Mouse (Mus musculus) embryonic facial prominence, embryonic 13.5 days (tissue): ENCODE data around the gene Pramef25. TPM values are rescaled to one million over a fixed set of nuclear protein-coding genes. Genes with fewer than 3 reads are reported as not detected.
"Not testable (repeated sequence)": the region's sequence is repeated elsewhere in the genome, so short reads cannot be mapped to it uniquely, and the experiment has no call there.

Experiments
- ATAC-seq: fragments of 200-750 bp; cut with Nextera tagmentation; 2 replicates; pipeline ENCODE4 v1.8.0; 2017; ENCODE audit warnings: low read depth; ENCODE audit not compliant: insufficient number of reproducible peaks, insufficient read depth, low FRiP score, low TSS enrichment
- H3K27ac ChIP-seq: fragments of 300-500 bp; sonication (generic); 2 replicates; pipeline ENCODE4 v1.5.1; 2015; ENCODE audit warnings: moderate library complexity, mild to moderate bottlenecking, inconsistent platforms
- H3K27me3 ChIP-seq: fragments of 300-500 bp; sonication (generic); 2 replicates; pipeline ENCODE4 v1.6.1; 2015; ENCODE audit warnings: mild to moderate bottlenecking, inconsistent platforms
- H3K36me3 ChIP-seq: fragments of 300-500 bp; sonication (generic); 2 replicates; pipeline ENCODE4 v1.6.1; 2015; ENCODE audit warnings: mild to moderate bottlenecking, inconsistent platforms
- H3K4me1 ChIP-seq: fragments of 300-500 bp; sonication (generic); 2 replicates; pipeline ENCODE4 v1.6.1; 2015; ENCODE audit warnings: inconsistent platforms
- H3K4me2 ChIP-seq: fragments of 300-500 bp; sonication (generic); 2 replicates; pipeline ENCODE4 v1.6.1; 2015; ENCODE audit warnings: moderate library complexity, mild to moderate bottlenecking, inconsistent platforms
- H3K4me3 ChIP-seq: fragments of 300-500 bp; sonication (generic); 2 replicates; pipeline ENCODE4 v1.5.1; 2015; ENCODE audit warnings: mild to moderate bottlenecking, inconsistent platforms
- H3K9ac ChIP-seq: fragments of 300-500 bp; sonication (generic); 2 replicates; pipeline ENCODE4 v1.6.1; 2015; ENCODE audit warnings: mild to moderate bottlenecking, inconsistent platforms
- H3K9me3 ChIP-seq: fragments of 300-500 bp; sonication (generic); 2 replicates; pipeline ENCODE4 v1.6.1; 2016; ENCODE audit warnings: inconsistent platforms
- WGBS: fragments of 180-500 bp; shearing (Covaris S2); methylation state at CpG from one replicate; pipeline ENCODE4 v1.1.7; 2015; ENCODE audit warnings: mixed read lengths; 5-methylcytosine and 5-hydroxymethylcytosine counted together
- polyA plus RNA-seq: library from polyadenylated mRNA; unstranded; fragments of >200 nt; fragmentation: Nextera tagmentation; extraction: Ambion mirVana; gene quantifications from 2 replicates; pipeline ENCODE4 v1.2.1, GENCODE M21; 2015

The Pramef25 gene
- polyA plus RNA-seq: not detected in 2 replicates

DNA sequence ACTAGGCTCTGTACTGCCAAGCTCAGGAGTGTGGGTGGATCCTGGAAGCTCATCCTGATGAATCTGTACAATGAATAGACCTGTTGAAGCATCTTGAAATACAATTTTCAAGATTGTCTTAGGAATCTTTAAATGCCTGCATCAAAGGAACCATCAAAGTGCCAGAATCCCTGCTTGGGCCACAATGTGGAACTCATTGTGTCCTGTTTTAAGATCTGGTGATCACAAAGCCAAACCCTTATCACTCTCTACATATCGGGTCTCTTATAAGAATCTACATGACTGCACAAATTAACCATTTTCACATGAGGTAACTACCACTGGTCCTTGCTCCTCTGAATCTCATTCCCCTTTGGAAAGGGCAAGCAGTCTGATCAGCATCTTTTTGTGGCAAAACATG lies at the start of gene Pramef25:
Gene Pramef25, minus strand, starts transcription at position 101 of the 400 bp plus-strand sequence.
- H3K9me3 ChIP-seq: peaks cover 16% of the 10 kb centered on the region; the same call in 1 of the 2 replicates
- not testable (repeated sequence) for H3K27me3 ChIP-seq, H3K9ac ChIP-seq, H3K4me3 ChIP-seq, H3K27ac ChIP-seq, H3K4me2 ChIP-seq, H3K4me1 ChIP-seq, ATAC-seq, H3K36me3 ChIP-seq
- WGBS: 91% methylated on average over 1 of the region's 1 CpGs

DNA sequence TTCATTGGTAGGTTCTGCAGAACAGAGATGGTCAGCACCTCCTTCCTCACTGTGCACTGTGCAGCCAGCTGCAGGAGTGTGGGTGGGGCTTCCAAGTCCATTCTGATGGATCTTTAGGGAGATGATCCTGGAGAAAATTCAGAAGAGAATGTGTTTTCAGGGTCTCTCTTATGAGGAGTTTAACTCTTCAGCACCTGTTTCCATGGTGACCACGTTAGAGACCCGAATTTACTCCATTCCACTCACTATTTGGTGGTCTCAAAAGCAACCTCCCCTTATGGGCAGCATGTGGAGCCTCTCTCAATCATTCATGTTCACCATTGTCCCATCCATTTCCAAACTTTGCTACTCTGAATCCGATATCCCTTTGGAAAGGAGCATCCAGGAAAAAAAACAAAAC lies 43.5 kb upstream of the Pramef25 start, which contains the start of gene Pramef17:
Gene Pramef17, minus strand, starts transcription at position 101 of the 400 bp plus-strand sequence.
- H3K36me3 ChIP-seq, H3K4me3 ChIP-seq, H3K4me1 ChIP-seq, H3K9me3 ChIP-seq, H3K4me2 ChIP-seq, H3K27me3 ChIP-seq, ATAC-seq, H3K9ac ChIP-seq, H3K27ac ChIP-seq: not testable (repeated sequence)
- whole genome bisulfite sequencing: 47% methylated on average over 3 of the region's 3 CpGs

DNA sequence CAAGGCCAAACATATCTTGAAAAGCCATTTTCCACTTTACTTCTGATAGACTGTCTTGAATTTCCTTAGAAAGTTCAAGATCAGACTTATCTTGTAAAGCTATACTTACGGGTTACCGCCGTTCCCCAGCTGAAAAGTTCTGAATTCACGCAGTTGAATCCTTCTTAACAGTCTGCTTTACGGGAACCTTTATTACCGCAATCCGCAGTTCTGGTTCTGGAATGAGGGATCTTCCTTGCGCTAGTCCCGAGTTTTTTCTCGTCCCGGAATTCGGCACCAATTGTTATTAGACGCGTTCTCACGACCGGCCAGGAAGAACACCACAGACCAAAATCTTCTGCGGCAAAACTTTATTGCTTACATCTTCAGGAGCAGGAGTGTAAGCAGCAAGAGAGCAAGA lies 37.3 kb upstream of the Pramef25 start:
- ATAC-seq, H3K9ac ChIP-seq, H3K9me3 ChIP-seq: not testable (repeated sequence)

DNA sequence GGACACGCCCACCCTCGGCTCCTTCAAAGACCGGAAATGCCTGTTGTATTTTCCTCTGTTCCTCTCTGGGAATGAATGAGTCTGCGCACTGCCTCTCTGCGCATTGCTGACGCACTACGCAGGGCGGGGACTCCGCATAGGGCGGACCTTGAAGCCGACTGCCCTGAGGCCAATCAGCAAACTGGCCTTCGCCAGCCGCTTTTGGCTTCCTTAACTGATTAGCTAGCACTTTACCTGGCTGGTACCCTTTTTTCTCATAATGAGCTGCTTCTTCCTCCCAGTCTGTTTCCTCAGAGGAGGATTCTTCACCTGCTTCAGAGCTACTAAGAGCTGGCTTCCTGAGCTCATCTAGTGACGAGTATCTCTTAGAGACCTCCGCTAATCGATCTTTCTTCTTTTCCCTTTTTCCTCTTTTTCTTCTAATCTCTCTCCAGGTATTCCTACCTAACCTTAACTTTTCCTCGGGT lies 36.7 kb upstream of the Pramef25 start:
- 92% methylated on average over 15 of the region's 17 CpGs for WGBS
- not testable (repeated sequence) for H3K4me1 ChIP-seq, H3K9ac ChIP-seq, H3K27ac ChIP-seq, H3K4me3 ChIP-seq, H3K27me3 ChIP-seq, H3K36me3 ChIP-seq, H3K4me2 ChIP-seq, ATAC-seq, H3K9me3 ChIP-seq

More for the DNA sequence above, 37.3 kb upstream of the Pramef25 start:
- H3K27ac ChIP-seq, H3K4me2 ChIP-seq, H3K4me1 ChIP-seq, H3K4me3 ChIP-seq, H3K27me3 ChIP-seq, H3K36me3 ChIP-seq: not testable (repeated sequence)
- 94% methylated on average over 17 of the region's 17 CpGs for WGBS

- H3K27ac ChIP-seq, H3K27me3 ChIP-seq, H3K36me3 ChIP-seq, H3K4me3 ChIP-seq, H3K9ac ChIP-seq, ATAC-seq, H3K4me2 ChIP-seq, H3K9me3 ChIP-seq, H3K4me1 ChIP-seq: not testable (repeated sequence)
- WGBS: 94% methylated on average over 7 of the region's 9 CpGs
Observed at GRCm38 (mm10) chr4:143985733-143986132, 34.9 kb upstream of the Pramef25 start.

DNA sequence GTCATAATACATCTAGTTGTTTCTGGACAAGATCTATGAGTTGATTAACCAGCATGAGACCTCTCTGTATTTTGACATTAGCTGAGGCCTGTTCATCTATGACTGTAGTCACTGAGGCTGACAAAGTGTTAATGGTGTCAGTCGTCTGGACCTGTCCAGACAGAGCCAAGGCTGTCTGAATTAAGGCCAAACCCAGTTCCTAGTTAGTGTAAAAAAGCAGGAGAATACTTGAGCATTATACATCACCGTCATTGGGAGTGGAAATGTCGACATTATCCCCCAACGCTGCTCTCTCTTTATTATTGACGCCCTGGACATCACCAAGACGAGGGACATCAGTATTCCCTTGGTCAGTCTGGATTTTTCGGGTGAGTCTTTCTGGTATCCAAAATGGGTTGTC lies 34.3 kb upstream of the Pramef25 start:
- H3K4me1 ChIP-seq, H3K27ac ChIP-seq, H3K9ac ChIP-seq, H3K9me3 ChIP-seq, ATAC-seq, H3K4me3 ChIP-seq, H3K36me3 ChIP-seq, H3K27me3 ChIP-seq, H3K4me2 ChIP-seq: not testable (repeated sequence)
- WGBS: no CpG with 5 or more reads among the region's 7 CpGs

DNA sequence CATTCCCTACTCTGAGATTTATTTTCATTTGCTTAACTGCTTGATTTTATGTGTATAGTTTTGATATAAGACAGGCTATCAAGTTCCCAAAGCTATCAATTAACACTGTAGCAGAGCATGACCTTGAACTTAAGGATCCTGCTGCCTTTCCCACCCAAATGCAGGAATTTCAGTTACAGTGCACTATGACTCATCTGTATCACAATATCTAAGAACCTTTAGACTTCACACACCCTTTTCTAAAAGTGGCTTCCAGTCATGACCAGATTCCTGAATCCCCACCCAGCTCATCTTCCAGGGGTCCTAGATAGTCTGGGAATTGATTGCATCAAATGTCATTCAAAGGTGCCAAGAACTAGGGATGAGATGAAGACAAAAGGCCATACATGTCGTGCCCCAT lies 32.6 kb upstream of the Pramef25 start:
- not testable (repeated sequence) for H3K4me3 ChIP-seq, H3K9ac ChIP-seq, H3K27ac ChIP-seq, H3K9me3 ChIP-seq, H3K27me3 ChIP-seq, H3K36me3 ChIP-seq, H3K4me2 ChIP-seq, H3K4me1 ChIP-seq, ATAC-seq
- 75% methylated on average over 1 of the region's 1 CpGs for WGBS

DNA sequence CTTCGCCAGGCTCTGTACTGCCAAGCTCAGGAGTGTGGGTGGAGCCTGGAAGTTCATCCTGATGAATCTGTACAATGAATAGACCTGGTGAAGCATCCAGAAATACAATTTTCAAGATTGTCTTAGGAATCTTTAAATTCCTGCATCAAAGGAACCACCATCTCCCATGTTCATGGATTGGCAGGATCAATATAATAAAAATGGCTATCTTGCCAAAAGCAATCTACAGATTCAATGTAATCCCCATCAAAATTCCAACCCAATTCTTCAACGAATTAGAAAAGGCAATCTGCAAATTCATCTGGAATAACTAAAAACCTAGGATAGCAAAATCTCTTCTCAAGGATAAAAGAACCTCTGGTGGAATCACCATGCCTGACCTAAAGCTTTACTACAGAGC lies 16.0 kb upstream of the Pramef25 start, which contains the start of gene Gm13101:
Gene Gm13101, minus strand, starts transcription at position 101 of the 400 bp plus-strand sequence.
- ATAC-seq, H3K4me2 ChIP-seq, H3K9ac ChIP-seq, H3K36me3 ChIP-seq, H3K9me3 ChIP-seq, H3K27ac ChIP-seq, H3K4me3 ChIP-seq, H3K4me1 ChIP-seq, H3K27me3 ChIP-seq: not testable (repeated sequence)
- 39% methylated on average over 2 of the region's 2 CpGs for WGBS

GRCm38 (mm10) chr4:143900280-143900679 lies 50.5 kb downstream of the Pramef25 start, which contains the start of gene Pramef6:
Gene Pramef6, minus strand, starts transcription at chr4:143900380.
- not testable (repeated sequence) for H3K9me3 ChIP-seq, H3K4me1 ChIP-seq, H3K27me3 ChIP-seq, ATAC-seq, H3K9ac ChIP-seq, H3K4me2 ChIP-seq, H3K36me3 ChIP-seq, H3K27ac ChIP-seq, H3K4me3 ChIP-seq
- WGBS: 85% methylated on average over 1 of the region's 1 CpGs

Other genes with a start within 250 kb of the Pramef25 start
- not detected in 2 replicates for gene Gm13089, start 248.3 kb downstream of the Pramef25 start, polyA plus RNA-seq
- not detected in 2 replicates for gene Gm13078, start 231.6 kb downstream of the Pramef25 start, polyA plus RNA-seq
- not detected in 2 replicates for gene Gm13023, start 161.7 kb downstream of the Pramef25 start, polyA plus RNA-seq
- not detected in 2 replicates for gene Gm13084, start 134.9 kb downstream of the Pramef25 start, polyA plus RNA-seq
- gene Gm13103, start 104.5 kb downstream of the Pramef25 start, polyA plus RNA-seq: not detected in 2 replicates
- gene Pramef6, start 50.6 kb downstream of the Pramef25 start, polyA plus RNA-seq: not detected in 2 replicates
- not detected in 2 replicates for gene Gm13101, start 15.9 kb upstream of the Pramef25 start, polyA plus RNA-seq
- gene Pramef17, start 43.4 kb upstream of the Pramef25 start, polyA plus RNA-seq: not detected in 2 replicates
- gene Pramel4, start 108.1 kb upstream of the Pramef25 start, polyA plus RNA-seq: not detected in 2 replicates
- gene Gm13102, start 155.5 kb upstream of the Pramef25 start, polyA plus RNA-seq: not detected in 2 replicates
- not detected in 2 replicates for gene Oog3, start 211.6 kb upstream of the Pramef25 start, polyA plus RNA-seq
- not detected in 2 replicates for gene Oog2, start 239.7 kb upstream of the Pramef25 start, polyA plus RNA-seq